Mouse (Mus musculus) Muller cell, postnatal 12 days (primary cell): ENCODE measurements around the gene Tardbp.

ENCODE experiments used
- DNase-seq: peaks from one replicate; pipeline ENCODE4 v3.0.0-alpha.2; 2015; ENCODE audit errors: inconsistent ontology term

Tardbp gene

GRCm38 (mm10) chr4:148626623-148627185 lies at the start of gene Tardbp:
Tardbp (minus strand) TSS chr4:148627019.
- DNase-seq: peak; percentile 96

DNA sequence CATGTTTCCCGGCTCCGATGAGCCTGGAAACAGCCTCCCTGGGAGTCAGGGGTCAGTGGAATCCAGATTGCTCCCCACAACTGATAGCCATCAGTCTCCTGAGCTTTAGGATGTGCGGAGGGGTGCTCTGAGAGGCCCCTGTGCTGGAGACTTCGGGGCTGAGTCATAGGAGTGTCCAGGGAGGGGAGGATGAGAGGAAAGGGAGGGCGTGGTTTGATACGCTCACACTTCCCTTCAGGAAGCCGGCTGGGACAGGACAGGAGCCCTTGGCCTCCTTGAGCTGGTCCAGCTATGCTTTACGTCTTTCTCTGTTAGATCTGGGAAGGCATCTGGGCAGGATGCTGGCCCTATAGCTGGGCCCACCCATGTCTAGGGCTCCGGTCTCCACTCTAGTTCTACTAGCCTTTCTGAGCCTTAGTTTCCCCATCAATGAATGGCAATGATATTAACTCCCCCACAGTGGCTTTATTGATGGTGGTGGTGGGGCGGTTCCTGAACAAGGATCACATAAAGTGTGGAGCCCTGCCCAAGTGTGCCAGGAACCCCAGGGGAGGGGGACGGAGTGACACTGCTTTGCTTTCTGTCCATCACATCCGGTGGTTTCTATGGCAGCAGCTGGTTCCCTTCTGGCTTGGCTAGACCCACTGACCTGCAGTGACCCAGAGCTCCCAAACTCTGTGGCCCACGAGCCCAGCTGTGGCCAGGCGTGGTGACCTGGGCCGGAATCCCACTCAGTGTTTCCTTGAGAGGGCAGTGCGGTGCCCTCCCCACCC lies 49.6 kb upstream of the Tardbp start:
- no peak for DNase-seq

DNA sequence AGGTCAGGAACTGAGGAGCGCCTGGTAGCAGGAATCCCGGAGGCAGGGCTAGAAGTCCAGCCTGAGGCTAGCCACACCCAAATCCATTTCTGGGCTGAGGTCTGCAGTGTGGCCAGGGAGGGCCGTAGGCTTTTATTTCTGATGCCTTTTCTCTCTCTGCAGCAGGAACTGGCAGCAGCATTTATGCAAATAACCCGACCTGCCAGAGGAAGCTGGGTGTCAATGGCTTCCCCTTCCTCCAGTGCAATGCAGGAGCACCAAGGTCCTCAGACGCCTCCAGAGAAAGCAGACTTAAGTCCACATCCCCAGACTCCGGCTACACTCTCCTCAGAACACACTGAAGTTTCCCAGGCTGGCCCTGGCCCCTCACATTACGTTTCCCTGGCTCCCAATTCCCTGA lies 48.2 kb upstream of the Tardbp start:
- no peak for DNase-seq

DNA sequence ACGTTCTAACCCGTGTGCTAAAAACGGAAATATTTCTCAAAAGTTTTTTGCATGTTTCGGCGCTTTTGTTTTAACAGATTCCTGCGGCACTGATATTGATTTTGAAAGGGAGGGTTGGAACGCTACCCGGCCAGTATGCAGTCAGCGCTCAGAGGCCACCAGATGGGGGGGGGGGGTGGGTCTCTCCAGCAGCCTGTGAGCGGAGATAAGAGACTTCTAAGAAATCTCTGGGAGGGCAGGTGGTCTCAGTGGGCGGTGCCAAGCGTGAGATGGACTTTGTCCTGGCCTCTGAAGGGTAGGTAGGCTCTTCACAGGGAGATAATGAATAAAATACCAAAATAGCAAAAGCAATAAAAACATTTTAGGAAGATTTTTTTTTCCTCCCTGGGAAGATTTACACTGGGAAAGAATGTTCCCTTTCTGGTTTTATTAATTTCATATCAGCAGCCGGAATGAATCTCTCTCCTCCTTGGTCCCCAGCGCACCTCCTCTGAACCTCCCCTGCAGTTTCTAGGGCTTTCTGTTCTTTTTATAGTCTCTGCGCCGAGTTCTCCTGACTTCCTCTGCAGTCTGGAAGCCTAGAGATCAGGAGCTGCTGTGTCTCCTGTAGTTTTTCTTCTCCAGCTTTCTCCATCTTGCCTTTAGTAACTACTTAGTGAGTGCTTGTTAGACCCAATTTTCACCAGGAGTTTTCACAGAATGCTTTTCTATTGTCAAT lies 44.6 kb upstream of the Tardbp start:
- no peak for DNase-seq

GRCm38 (mm10) chr4:148667006-148667755 lies 40.4 kb upstream of the Tardbp start:
- no peak for DNase-seq

- DNase-seq: no peak
These were observed 37.2 kb upstream of the Tardbp start for GRCm38 (mm10) chr4:148664021-148664420.

DNA sequence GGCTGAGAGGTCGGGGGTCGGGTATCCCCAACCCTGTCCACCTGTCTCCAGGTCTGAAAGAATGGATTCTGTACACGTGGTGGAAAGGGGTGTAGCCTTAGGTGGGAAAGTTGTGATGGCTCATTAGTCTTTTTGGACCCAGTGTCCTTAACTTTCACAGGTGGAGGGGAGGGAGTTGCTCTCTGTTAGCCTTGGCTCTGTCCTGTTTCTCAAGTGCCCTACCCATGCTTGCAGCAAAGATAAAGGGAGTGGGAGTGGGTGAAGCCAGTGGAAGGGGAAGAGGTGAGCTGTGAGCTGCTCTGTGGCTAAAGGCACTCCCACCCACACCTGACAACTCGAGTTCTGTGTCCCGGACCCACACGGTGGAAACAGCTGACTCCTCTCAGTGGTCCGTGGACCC lies 36.5 kb upstream of the Tardbp start:
- DNase-seq: no peak

- peak; percentile 37 for DNase-seq
These were observed 35.5 kb upstream of the Tardbp start for GRCm38 (mm10) chr4:148662168-148662965.

DNA sequence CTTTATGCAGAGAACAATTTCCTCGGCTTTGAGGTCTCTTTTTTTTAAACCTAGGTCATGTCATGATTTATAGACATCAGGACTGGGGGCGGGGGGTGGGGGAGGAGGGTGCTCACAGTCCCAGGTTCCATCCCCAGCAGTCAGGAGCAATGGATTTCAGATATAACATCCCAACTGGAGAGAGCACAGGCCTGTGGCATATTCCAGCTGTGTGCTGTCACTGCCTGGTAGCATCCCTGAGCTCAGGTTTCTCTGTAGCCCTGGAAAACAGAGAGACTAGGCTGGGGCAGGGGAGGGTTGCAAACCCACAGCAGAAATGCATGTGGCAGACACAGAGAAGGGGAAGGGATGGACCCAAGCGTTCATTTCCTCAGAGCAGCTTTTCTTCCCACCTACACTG lies 33.4 kb upstream of the Tardbp start:
- no peak for DNase-seq

- no peak for DNase-seq
These were observed 31.0 kb upstream of the Tardbp start for GRCm38 (mm10) chr4:148657776-148658175.

DNA sequence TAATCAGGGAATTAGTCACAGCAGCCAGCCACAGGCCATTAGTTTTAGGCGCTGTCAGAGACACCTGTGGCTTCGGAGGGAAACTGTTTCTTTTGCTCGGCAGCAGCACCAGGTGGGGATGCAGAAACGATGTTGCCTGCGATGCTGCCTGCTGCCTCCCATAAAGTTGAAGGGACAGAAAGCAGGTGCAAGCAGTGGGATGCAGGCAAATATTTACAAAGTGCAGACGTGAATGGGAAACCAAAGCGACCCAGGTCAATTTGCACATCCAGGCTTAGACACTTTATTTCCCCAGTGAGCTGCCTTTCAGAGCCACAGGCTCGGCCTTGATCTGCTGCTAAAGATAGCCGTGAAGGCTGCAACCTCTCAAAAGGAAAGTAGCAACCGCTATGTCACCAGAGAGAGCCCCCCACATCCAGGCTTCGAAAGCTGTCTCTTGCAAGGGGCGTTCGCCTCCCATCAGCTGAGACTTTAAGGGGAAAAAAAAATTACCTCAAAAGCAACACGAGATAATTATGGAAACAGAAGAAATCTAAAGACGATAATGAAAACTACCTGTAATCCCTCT lies 30.0 kb upstream of the Tardbp start:
- DNase-seq: no peak

- no peak for DNase-seq
These were observed 28.0 kb upstream of the Tardbp start for GRCm38 (mm10) chr4:148654701-148655398.

- DNase-seq: no peak
These were observed 24.2 kb upstream of the Tardbp start for GRCm38 (mm10) chr4:148651045-148651444.

- no peak for DNase-seq
These were observed 22.5 kb upstream of the Tardbp start for GRCm38 (mm10) chr4:148649309-148649708.

DNA sequence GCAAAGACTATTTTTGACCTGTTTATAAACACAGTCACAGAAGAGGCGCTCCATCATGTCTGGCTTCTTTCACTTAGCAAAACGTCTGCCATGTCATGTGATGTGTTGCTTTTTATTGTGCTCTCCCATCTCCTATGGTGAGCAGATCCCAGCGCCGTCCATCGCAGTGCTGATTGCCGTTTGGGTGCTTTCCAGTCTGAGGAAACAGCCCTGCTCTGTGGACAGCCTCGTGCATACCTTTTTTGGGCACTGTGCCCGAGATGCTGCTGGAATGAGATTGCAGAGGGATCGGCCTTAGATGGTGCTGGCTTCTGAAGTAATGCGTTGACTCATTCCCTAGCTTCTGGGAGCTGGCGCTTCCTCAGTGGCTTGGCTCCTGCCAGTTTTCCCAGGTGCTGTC lies 19.8 kb upstream of the Tardbp start:
- peak; percentile 65 for DNase-seq

DNA sequence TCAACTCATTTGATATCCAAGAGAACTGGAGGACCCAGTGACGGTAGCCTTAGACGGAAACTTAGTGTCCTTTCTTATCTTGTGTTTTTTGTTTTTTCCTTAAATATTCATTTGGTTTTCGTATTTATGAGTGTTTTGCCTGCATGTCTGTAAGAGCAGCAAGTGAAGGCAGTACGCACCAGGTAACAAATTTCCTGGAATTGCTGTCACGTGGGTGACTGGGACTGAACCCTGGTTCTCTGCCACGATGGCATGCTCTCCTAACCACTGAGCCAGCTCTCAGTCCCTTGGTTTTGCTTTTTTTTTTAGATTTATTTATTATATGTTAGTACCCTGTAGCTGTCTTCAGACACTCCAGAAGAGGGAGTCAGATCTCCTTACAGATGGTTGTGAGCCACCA lies 18.1 kb upstream of the Tardbp start:
- no peak for DNase-seq

- DNase-seq: peak; percentile 26
These were observed 17.3 kb upstream of the Tardbp start for GRCm38 (mm10) chr4:148644157-148644511.

GRCm38 (mm10) chr4:148643291-148644156 lies 16.7 kb upstream of the Tardbp start, which contains the start of gene Gm572:
Gm572 (plus strand) TSS chr4:148643317.
- no peak for DNase-seq

GRCm38 (mm10) chr4:148641121-148641520 lies 14.3 kb upstream of the Tardbp start:
- DNase-seq: no peak
